Mouse (Mus musculus) gastrocnemius, postnatal 36 days (tissue): Measurements from ENCODE around the gene Hoxb4. TPM values are rescaled to one million over a fixed set of nuclear protein-coding genes. Genes with fewer than 3 reads are reported as not detected.

ENCODE experiments used
- DNase-seq, 2 experiments: peaks; one replicate each; pipeline ENCODE4 v3.0.0; 2022
- intact Hi-C: fragments of 180-260 bp; cut with DNase I; formaldehyde crosslinking; loops from one replicate; pipeline ENCODE4 v1.15.1; 2025
- microRNA-seq, 2 experiments: library from miRNA; unstranded; fragments of <30 nt; microRNA quantifications; one replicate each; pipeline ENCODE4 v1.2.0; 2021
- total RNA-seq, 2 experiments: library from RNA; stranded (reverse); gene quantifications; 2 replicates each; pipeline ENCODE4 v1.2.3; 2021

Hoxb4 gene
- total RNA-seq, 2 experiments from 2014 or later, result 0.23 to 0.54 TPM

- no peak for DNase-seq
- intact Hi-C loops, result no loop called here
Observed at GRCm38 (mm10) chr11:96366092-96367041, 48.3 kb downstream of the Hoxb4 start.

- no peak for DNase-seq
- intact Hi-C loops, result no loop called here
Observed at GRCm38 (mm10) chr11:96367141-96367540, 49.1 kb downstream of the Hoxb4 start.

GRCm38 (mm10) chr11:96368686-96369085, 50.6 kb downstream of the Hoxb4 start:
- intact Hi-C loops, result no loop called here
- DNase-seq, result no peak

GRCm38 (mm10) chr11:96369140-96369539, 51.1 kb downstream of the Hoxb4 start:
- DNase-seq, result no peak
- intact Hi-C loops, result no loop called here

Small RNA genes lying within 50 kb of the gene (microRNA-seq; reads per million reads assigned to microRNA genes)
- 6,270 to 8,601 reads per million in 2 experiments for gene Mir10a

Other genes with a start within 250 kb of the Hoxb4 start
- gene Atp5g1, start 242.6 kb upstream of the Hoxb4 start, total RNA-seq, result 1,000 to 10,000 TPM; 1,399 to 1,465 TPM
- gene Calcoco2, start 206.3 kb upstream of the Hoxb4 start, total RNA-seq, result not detected
- gene Ttll6, start 184.5 kb upstream of the Hoxb4 start, total RNA-seq, result not detected
- not detected for gene Hoxb13, start 124.0 kb upstream of the Hoxb4 start, total RNA-seq
- gene Hoxb9, start 46.8 kb upstream of the Hoxb4 start, total RNA-seq, result under 1 TPM in 1 of 2 experiments, not detected in 1; 0.10 TPM
- gene Hoxb8, start 36.4 kb upstream of the Hoxb4 start, total RNA-seq, result under 1 TPM; 0.15 TPM
- gene Hoxb7, start 31.6 kb upstream of the Hoxb4 start, total RNA-seq, result under 1 TPM; 0.39 to 0.41 TPM
- gene Hoxb6, start 25.8 kb upstream of the Hoxb4 start, total RNA-seq, result under 1 TPM; 0.38 to 0.54 TPM
- gene Hoxb5, start 14.9 kb upstream of the Hoxb4 start, total RNA-seq, result under 1 TPM; 0.52 to 0.61 TPM
- under 1 TPM; 0.38 to 0.54 TPM for gene Hoxb3, start 5.1 kb downstream of the Hoxb4 start, total RNA-seq
- gene Hoxb2, start 32.3 kb downstream of the Hoxb4 start, total RNA-seq, result under 1 TPM in 1 of 2 experiments, not detected in 1; 0.12 TPM
- not detected for gene Hoxb1, start 47.5 kb downstream of the Hoxb4 start, total RNA-seq
- gene Skap1, start 146.3 kb downstream of the Hoxb4 start, total RNA-seq, result 1 to 10 TPM in 1 of 2 experiments, not detected in 1; 1.6 TPM